Mouse (Mus musculus) liver, embryonic 15.5 days (tissue): ENCODE measurements around the gene Fgfr2. TPM values are rescaled to one million over a fixed set of nuclear protein-coding genes. Genes with fewer than 3 reads are reported as not detected.

Experiments
- ATAC-seq: fragments of 200-750 bp; cut with Nextera tagmentation; 2 replicates; pipeline ENCODE4 v1.8.0; 2017; ENCODE audit warnings: moderate number of reproducible peaks, mild to moderate bottlenecking, moderate library complexity; ENCODE audit not compliant: insufficient read depth
- H3K27ac ChIP-seq: fragments of 300-500 bp; sonication (generic); replicated peaks from 2 replicates; pipeline ENCODE4 v1.5.1; 2015; ENCODE audit warnings: mild to moderate bottlenecking, inconsistent platforms
- H3K27me3 ChIP-seq: fragments of 300-500 bp; sonication (generic); 2 replicates; pipeline ENCODE4 v1.6.1; 2015; ENCODE audit warnings: mild to moderate bottlenecking, inconsistent platforms
- H3K36me3 ChIP-seq: fragments of 300-500 bp; sonication (generic); replicated peaks from 2 replicates; pipeline ENCODE4 v1.6.1; 2015; ENCODE audit warnings: moderate library complexity, mild to moderate bottlenecking, inconsistent platforms
- H3K4me1 ChIP-seq: fragments of 300-500 bp; sonication (generic); replicated peaks from 2 replicates; pipeline ENCODE4 v1.6.1; 2015; ENCODE audit warnings: inconsistent platforms
- H3K4me2 ChIP-seq: fragments of 300-500 bp; sonication (generic); 2 replicates; pipeline ENCODE4 v1.6.1; 2015; ENCODE audit warnings: moderate library complexity, mild to moderate bottlenecking, inconsistent platforms
- H3K4me3 ChIP-seq: fragments of 300-500 bp; sonication (generic); replicated peaks from 2 replicates; pipeline ENCODE4 v1.5.1; 2015; ENCODE audit warnings: mild to moderate bottlenecking, inconsistent platforms
- H3K9ac ChIP-seq: fragments of 300-500 bp; sonication (generic); 2 replicates; pipeline ENCODE4 v1.6.1; 2015; ENCODE audit warnings: moderate library complexity, mild to moderate bottlenecking, inconsistent platforms
- H3K9me3 ChIP-seq: fragments of 300-500 bp; sonication (generic); replicated peaks from 2 replicates; pipeline ENCODE4 v1.6.1; 2016; ENCODE audit warnings: inconsistent platforms
- WGBS: fragments of 180-500 bp; shearing (Covaris S2); methylation state at CpG from one replicate; pipeline ENCODE4 v1.1.7; 2015; ENCODE audit warnings: mixed read lengths; ENCODE audit not compliant: insufficient replicate concordance; 5-methylcytosine and 5-hydroxymethylcytosine counted together
- polyA plus RNA-seq: library from polyadenylated mRNA; unstranded; fragments of >200 nt; fragmentation: Nextera tagmentation; extraction: Ambion mirVana; gene quantifications from 2 replicates; pipeline ENCODE4 v1.2.1, GENCODE M21; 2015

Fgfr2 gene
- polyA plus RNA-seq, 1 experiment from 2014 or later = 10.5 TPM

- Histone ChIP-seq H3K4me2 (no peak overlapping the region), H3K4me3 (no peak overlapping the region), H3K36me3 (no peaks in the 10 kb centered on the region), H3K4me1 (no peaks in the 10 kb centered on the region), H3K27me3 (no peaks in the 10 kb centered on the region), H3K9ac (no peak overlapping the region), H3K9me3 (no peaks in the 10 kb centered on the region), H3K27ac (no peak overlapping the region)
- no peak for ATAC-seq
- WGBS = 51% methylated on average over 5 of the region's 5 CpGs
Measured at GRCm38 (mm10) chr7:130237244-130237643, 2885.9 kb downstream of the Fgfr2 start.

GRCm38 (mm10) chr7:130233777-130234176 lies 2889.4 kb downstream of the Fgfr2 start:
- no peak overlapping the region for H3K9ac ChIP-seq
- H3K9me3 ChIP-seq = no peaks in the 10 kb centered on the region
- no peaks in the 10 kb centered on the region for H3K4me1 ChIP-seq
- H3K4me2 ChIP-seq = no peak overlapping the region
- H3K4me3 ChIP-seq = no peak overlapping the region
- no peaks in the 10 kb centered on the region for H3K36me3 ChIP-seq
- no peak for ATAC-seq
- H3K27ac ChIP-seq = no peak overlapping the region
- 63% methylated on average over 7 of the region's 7 CpGs for WGBS
- H3K27me3 ChIP-seq = no peaks in the 10 kb centered on the region

- ATAC-seq = no peak
- Histone ChIP-seq H3K9ac (no peak overlapping the region), H3K27me3 (no peaks in the 10 kb centered on the region), H3K27ac (no peak overlapping the region), H3K4me2 (no peak overlapping the region), H3K4me3 (no peak overlapping the region), H3K36me3 (no peaks in the 10 kb centered on the region), H3K4me1 (no peaks in the 10 kb centered on the region), H3K9me3 (no peaks in the 10 kb centered on the region)
- 65% methylated on average over 4 of the region's 4 CpGs for WGBS
Measured at GRCm38 (mm10) chr7:130230034-130230433, 2893.1 kb downstream of the Fgfr2 start.

- Histone ChIP-seq H3K27me3 (no peaks in the 10 kb centered on the region), H3K36me3 (no peaks in the 10 kb centered on the region), H3K4me3 (no peak overlapping the region), H3K27ac (peak overlapping the region; percentile 59; the same call in 1 of the 2 replicates), H3K9me3 (no peaks in the 10 kb centered on the region), H3K9ac (no peak overlapping the region), H3K4me2 (no peak overlapping the region), H3K4me1 (peaks cover 17% of the 10 kb centered on the region)
- ATAC-seq = peak; percentile 63
- WGBS = 52% methylated on average over 3 of the region's 3 CpGs
Measured at GRCm38 (mm10) chr7:130225227-130225626, 2897.9 kb downstream of the Fgfr2 start.

GRCm38 (mm10) chr7:130222633-130223354 lies 2900.4 kb downstream of the Fgfr2 start:
- H3K4me1 ChIP-seq = peaks cover 17% of the 10 kb centered on the region
- peak overlapping the region; percentile 7; the same call in 1 of the 2 replicates for H3K4me2 ChIP-seq
- H3K36me3 ChIP-seq = no peaks in the 10 kb centered on the region
- 49% methylated on average over 8 of the region's 8 CpGs for WGBS
- no peaks in the 10 kb centered on the region for H3K27me3 ChIP-seq
- no peak overlapping the region for H3K9ac ChIP-seq
- peak overlapping the region; percentile 53 for H3K27ac ChIP-seq
- peak; percentile 63 for ATAC-seq
- H3K9me3 ChIP-seq = no peaks in the 10 kb centered on the region
- H3K4me3 ChIP-seq = no peak overlapping the region

- Histone ChIP-seq H3K27ac (no peak overlapping the region), H3K36me3 (no peaks in the 10 kb centered on the region), H3K27me3 (no peaks in the 10 kb centered on the region), H3K9me3 (no peaks in the 10 kb centered on the region), H3K4me1 (peaks cover 17% of the 10 kb centered on the region), H3K9ac (no peak overlapping the region), H3K4me3 (no peak overlapping the region), H3K4me2 (no peak overlapping the region)
- WGBS = 77% methylated on average over 17 of the region's 17 CpGs
- no peak for ATAC-seq
Measured at GRCm38 (mm10) chr7:130221661-130222387, 2901.3 kb downstream of the Fgfr2 start.

GRCm38 (mm10) chr7:130220627-130221026 lies 2902.5 kb downstream of the Fgfr2 start:
- H3K4me3 ChIP-seq = no peak overlapping the region
- H3K4me2 ChIP-seq = no peak overlapping the region
- no peaks in the 10 kb centered on the region for H3K9me3 ChIP-seq
- no peak overlapping the region for H3K27ac ChIP-seq
- H3K4me1 ChIP-seq = peaks cover 17% of the 10 kb centered on the region
- 67% methylated on average over 4 of the region's 4 CpGs for WGBS
- no peak overlapping the region for H3K9ac ChIP-seq
- ATAC-seq = no peak
- no peaks in the 10 kb centered on the region for H3K36me3 ChIP-seq
- H3K27me3 ChIP-seq = no peaks in the 10 kb centered on the region

GRCm38 (mm10) chr7:130219844-130220243 lies 2903.3 kb downstream of the Fgfr2 start:
- no peaks in the 10 kb centered on the region for H3K36me3 ChIP-seq
- peak; percentile 47; the same call in 1 of the 2 replicates for ATAC-seq
- no peak overlapping the region for H3K9ac ChIP-seq
- H3K4me3 ChIP-seq = no peak overlapping the region
- H3K4me1 ChIP-seq = peaks cover 17% of the 10 kb centered on the region
- H3K27me3 ChIP-seq = no peaks in the 10 kb centered on the region
- H3K9me3 ChIP-seq = no peaks in the 10 kb centered on the region
- no peak overlapping the region for H3K4me2 ChIP-seq
- H3K27ac ChIP-seq = no peak overlapping the region
- WGBS = 58% methylated on average over 4 of the region's 4 CpGs

- 43% methylated on average over 4 of the region's 4 CpGs for WGBS
- no peak overlapping the region for H3K4me2 ChIP-seq
- no peak overlapping the region for H3K27ac ChIP-seq
- no peak overlapping the region for H3K4me3 ChIP-seq
- H3K4me1 ChIP-seq = peaks cover 12% of the 10 kb centered on the region
- H3K9ac ChIP-seq = no peak overlapping the region
- no peaks in the 10 kb centered on the region for H3K36me3 ChIP-seq
- no peak for ATAC-seq
- no peaks in the 10 kb centered on the region for H3K9me3 ChIP-seq
- H3K27me3 ChIP-seq = no peaks in the 10 kb centered on the region
Measured at GRCm38 (mm10) chr7:130216272-130216671, 2906.9 kb downstream of the Fgfr2 start.

- no peak overlapping the region for H3K27ac ChIP-seq
- no peaks in the 10 kb centered on the region for H3K36me3 ChIP-seq
- H3K9me3 ChIP-seq = no peaks in the 10 kb centered on the region
- H3K9ac ChIP-seq = no peak overlapping the region
- peaks cover 8% of the 10 kb centered on the region for H3K4me1 ChIP-seq
- WGBS = 49% methylated on average over 21 of the region's 21 CpGs
- no peak for ATAC-seq
- H3K27me3 ChIP-seq = no peaks in the 10 kb centered on the region
- no peak overlapping the region for H3K4me2 ChIP-seq
- H3K4me3 ChIP-seq = no peak overlapping the region
Measured at GRCm38 (mm10) chr7:130215348-130216252, 2907.6 kb downstream of the Fgfr2 start.

- no peak for ATAC-seq
- no peak overlapping the region for H3K9ac ChIP-seq
- no peaks in the 10 kb centered on the region for H3K36me3 ChIP-seq
- H3K27ac ChIP-seq = no peak overlapping the region
- H3K4me2 ChIP-seq = no peak overlapping the region
- no peak overlapping the region for H3K4me3 ChIP-seq
- no peaks in the 10 kb centered on the region for H3K27me3 ChIP-seq
- H3K9me3 ChIP-seq = no peaks in the 10 kb centered on the region
- 81% methylated on average over 5 of the region's 5 CpGs for WGBS
- H3K4me1 ChIP-seq = 0 out of 2 replicates have a peak, but pooled peaks cover 4% of the 10 kb centered on the region
Measured at GRCm38 (mm10) chr7:130213156-130213555, 2910.0 kb downstream of the Fgfr2 start.
